Mouse (Mus musculus) CD4-positive helper T cell, adult 2 months (primary cell): ENCODE measurements around the gene Slc12a5.

Experiments
- DNase-seq: peaks from one replicate; pipeline ENCODE4 v3.0.0-alpha.2; 2012; ENCODE audit warnings: low read depth, missing footprints, low spot score

Slc12a5 gene

DNA sequence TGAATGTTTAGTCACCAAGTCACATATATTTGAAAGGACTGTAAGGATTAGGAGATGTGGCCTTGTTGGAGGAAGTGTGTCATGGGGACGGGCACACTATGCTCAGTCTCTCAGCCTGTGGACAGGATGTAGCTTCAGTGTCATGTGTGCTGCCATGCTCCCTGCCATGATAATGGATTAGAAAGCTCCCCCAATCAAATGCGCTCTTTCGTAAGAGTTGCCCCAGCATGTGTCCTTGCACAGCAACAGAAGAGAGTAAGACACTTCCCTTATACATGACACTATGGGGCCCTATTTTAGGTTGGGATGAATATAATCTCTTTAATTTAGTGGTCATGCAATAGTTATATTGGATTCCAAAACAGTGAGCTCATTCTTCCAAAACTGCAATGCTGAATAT lies 59.9 kb downstream of the Slc12a5 start:
- DNase-seq = no peak

DNA sequence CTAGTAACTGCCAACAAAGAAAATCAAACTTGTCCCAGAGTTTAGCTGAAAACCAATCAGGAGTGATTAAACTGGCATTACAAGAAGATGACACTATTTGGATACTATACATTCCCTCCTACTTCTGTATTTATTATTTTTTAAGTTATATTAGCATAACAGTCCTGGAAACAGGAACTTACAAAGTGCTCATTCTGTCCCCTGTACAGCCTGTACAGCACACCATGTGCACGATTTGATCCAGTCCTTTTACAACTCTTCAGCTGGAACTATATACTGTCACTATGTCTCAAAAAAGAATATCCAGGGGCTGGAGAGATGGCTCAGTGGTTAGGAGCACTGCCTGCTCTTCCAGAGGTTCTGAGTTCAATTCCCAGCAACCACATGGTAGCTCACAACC lies 66.6 kb downstream of the Slc12a5 start:
- no peak for DNase-seq

DNA sequence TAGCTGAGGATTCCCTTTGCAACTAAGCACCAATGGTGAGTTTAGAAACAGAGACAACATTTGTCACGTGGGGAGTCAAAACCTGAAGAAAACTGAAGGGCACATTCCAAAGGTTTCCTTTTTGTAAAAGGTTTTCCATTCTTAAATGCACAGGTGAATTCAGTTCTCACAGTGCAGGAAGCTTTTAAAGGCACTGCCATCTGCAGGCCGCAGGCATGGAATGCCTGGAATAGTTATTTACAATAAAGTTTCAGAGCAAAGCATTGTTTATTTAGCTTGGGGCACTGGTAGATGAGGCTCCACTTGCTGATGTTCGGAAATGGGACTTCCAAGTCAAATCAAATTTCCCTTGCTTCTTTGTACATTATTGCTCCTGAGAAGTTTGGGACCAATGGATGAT lies 71.9 kb downstream of the Slc12a5 start:
- DNase-seq = no peak

DNA sequence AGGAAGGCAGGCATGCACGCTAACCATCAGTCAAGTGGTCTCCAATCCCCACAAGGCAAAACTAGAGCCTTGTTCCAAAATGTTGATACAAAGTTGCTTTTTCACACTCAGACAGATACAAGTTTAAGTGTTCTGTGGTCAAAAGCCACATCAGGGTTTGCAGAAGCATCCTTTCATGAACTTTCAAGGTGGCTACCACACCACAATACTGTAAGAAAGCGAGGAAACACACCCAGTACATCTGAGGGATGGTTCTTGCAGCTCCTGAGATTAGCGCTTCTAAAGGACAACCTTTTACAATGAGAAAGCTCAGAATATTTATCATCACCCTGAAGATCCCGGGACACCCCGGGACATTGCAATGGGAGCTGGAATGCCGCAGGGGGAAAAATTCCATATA lies 72.7 kb downstream of the Slc12a5 start:
- DNase-seq = peak; percentile 30

DNA sequence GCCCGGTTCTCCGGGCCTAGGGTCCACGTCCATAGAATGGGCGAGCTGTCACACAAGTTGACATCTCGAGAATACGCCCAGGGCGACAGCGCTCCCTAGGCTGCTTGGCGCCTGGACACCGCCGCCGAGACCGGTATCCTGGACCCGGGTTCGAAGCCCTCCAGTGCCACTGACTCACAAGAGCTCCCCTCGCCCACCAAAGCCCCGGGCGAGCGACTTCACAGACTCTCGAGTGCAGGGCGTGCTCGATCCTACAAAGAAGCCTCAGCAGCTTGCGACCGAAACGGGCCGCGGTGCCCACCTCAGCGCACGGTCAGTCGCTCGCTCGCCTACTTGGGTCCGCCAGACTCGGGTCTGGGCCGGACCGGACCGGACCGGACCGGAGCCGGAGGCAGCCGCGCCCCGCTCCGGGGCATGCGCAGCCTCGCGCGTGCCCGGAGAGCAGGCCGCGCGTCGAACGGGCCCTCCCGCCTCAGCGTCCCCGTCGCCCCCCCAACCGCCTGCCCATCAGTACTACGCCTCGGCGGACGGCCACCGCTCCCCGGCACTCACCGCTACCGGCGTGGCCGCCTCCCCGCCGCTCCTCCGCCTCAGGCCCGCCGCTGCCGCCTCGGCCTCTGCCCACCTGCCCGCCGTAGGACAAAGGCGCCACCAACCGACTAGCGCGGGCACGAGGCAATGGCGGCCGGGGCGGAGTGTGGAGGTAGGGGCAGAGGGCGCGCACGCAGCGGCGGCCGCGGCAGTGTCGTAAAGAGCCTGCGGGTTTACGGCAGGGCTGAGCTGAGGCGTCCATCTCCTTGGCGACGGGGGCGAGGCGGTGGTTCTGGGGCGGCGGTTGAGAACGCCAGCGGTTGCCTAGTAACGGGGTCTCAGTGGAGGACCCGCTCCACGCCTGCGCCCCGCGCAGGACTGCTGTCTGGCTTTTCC lies 73.8 kb downstream of the Slc12a5 start, which contains the start of gene Ncoa5:
Gene Ncoa5 (minus strand): TSS at position 737 of the 927 bp plus-strand sequence.
- peak; percentile 97 for DNase-seq

DNA sequence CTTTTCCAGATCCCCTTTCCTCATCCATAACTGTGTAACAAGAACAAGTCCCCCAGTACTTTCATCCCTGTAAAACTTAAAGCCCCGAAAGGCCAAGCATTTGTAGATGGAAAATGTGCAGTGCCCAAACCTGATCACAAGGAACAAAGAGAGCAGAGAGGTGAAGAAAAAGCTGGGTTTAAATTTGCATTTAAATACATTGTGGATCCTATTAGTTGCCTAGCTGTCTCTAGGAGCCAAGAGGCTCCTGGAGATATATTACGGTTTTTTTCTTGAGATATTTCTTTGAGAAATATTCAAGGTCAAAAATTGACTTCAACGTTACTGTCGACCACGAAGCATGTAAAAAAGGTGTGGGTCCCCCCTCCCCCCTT lies 74.4 kb downstream of the Slc12a5 start:
- DNase-seq = no peak

DNA sequence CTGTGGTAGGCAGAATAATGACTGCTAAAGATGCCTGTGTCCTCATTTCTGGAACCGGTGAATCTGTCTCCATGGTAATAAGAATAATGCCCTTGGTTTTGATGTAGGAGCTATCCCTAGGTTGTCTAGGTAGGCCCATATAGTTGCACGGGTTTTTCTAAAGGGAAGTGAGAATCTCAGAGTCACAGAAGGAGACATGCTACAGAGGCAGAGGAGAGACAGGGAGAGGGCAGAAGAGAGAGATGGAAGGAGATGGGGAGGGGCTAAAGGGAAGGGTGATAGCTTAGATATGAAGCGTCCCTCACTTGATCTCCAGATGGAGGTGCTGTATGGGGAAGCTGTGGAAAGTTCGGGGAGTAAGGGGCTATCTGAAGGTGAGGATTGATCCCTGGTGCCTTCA lies 76.8 kb downstream of the Slc12a5 start:
- DNase-seq = no peak

DNA sequence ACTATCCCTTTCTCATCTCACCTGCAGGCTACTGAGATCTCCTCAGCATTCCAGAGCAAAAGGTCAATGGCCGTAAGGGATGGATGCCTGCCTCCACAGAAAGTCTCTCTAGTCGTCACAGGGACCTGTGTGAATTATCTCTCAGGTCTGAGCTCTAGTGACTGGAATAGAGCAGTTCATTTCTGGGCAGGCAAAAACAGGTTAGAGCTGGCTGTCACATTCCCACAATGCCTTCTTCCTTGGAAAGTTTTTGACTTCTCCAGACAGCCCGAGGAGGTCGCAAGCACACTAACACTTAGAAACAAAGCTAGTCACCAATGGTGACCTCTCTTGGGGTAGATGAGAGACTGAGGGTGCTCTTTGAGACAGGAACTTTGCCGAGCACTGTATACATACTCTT lies 81.5 kb downstream of the Slc12a5 start:
- no peak for DNase-seq

DNA sequence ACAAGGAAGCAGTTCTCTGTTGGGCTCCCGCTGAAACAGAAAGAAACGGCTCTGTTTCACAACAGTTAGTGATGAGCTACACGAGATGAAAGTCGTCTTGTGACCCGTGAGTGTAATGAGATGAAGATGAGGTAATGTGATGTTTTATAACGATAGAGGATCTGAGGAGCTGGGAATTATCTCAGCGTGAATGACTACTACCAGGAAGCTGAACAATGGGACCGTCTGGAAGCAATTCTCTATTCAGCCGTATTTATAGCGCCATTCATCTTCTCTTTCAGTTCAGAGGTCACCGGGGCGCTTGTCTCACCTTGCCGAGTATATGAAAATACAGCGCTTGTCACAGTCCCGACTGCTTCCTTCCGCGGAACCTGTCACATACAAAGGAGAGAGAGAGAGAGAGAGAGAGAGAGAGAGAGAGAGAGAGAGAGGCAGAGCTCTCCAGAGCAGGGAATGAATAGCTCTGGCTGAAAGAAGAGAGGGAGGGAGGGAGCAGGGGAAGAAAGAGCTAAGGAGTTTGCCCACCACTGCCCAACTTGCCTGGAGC lies 82.6 kb downstream of the Slc12a5 start:
- peak; percentile 13 for DNase-seq

DNA sequence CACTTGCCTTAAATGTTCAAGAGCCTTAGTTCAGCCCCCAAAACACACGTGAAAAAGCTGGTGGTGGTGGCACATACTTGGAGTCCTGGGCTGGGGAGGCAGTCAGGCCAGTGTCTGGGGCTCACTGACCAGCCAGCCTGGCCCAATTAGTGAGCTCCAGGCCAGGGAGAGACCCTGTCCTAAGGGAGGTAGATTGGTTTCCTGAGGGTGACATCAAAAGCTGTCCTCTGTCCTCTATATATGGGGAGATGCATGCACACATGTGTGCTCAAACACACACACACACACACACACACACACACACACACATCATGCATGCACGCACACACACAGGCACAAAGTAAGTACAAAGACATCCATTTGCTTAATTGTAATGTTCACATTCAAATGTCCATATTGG lies 83.1 kb downstream of the Slc12a5 start:
- DNase-seq = no peak

DNA sequence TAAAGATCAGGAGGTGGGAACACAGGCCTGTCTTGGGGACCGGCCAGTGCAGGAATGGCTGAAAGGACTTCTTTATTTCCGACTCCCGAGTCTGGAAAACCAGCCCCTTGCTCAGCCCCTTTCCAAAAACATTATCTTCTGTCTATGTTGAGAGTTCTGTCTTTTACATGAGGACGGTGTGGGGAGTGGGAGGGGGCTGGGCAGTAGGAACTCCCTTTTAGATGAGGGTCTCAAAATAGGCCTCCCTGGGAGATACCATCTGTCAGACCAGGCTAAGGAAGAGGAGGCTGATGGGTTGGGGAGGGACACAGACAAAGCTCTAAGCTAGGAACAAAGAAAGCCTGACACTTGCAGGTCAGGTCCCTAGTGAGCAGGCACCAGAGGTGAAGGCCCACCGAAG lies 88.4 kb downstream of the Slc12a5 start:
- DNase-seq = no peak
